Comparison of ENCODE assay signal across 9 mouse cellular contexts in the genomic region with DNA sequence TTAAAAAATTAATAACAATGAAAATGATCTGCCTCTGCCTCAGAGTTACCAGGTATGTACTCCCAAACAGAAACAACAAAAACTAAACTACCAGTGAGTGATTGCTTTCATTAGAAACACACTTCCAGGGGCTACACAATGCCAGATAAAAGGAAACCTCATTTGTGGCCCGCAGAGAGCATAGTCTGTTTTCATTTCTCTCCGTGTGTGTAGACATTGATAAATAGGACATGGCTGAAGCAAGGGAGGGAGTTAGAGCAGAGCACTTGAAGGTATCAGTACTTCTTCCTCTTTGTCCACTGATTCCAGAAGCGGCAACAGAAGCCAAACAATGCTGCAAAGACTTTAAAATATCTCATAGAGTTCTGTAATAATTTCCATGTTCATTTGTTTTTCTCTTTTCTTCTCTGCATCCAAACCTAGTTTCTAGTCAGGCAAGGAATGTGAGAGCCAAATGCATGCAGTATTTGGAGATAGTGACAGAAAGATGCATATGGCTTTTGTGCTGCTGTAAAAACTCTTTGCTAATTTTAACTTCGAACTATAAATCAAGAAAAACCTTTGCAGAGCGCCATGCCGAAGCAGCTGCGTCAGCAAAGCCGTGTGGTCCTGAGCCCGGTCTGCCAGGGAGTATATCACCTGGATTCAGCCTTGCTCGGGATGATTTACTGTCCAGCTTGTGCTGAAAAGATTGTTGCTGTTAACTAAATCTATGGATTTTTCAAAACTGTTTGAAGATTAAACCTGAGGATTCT.
DNase-seq lines count a peak whose midpoint lies in the region; ATAC-seq and TF ChIP-seq lines count a peak whose summit lies in the region.
"Had no signal": no experiment of that assay in that cellular context is flagged by ENCODE, and none has a peak within 500 bp of the region (broad histone marks: within the 10 kb centered on the region; RNA-seq: fewer than 3 reads in every experiment).

No protein-coding gene starts in this region.

- ATAC-seq in hindbrain, embryonic 11.5 days (ENCODE audit: low FRiP score): no peak
- ATAC-seq in hindbrain, embryonic 13.5 days (ENCODE audit: low FRiP score): peak; percentile 62
- ATAC-seq in limb, embryonic 15.5 days (ENCODE audit: insufficient number of reproducible peaks, low FRiP score, low TSS enrichment, low read depth): no peak
- no peak for ATAC-seq in cerebellum, adult (ENCODE audit: insufficient number of reproducible peaks, low FRiP score, low TSS enrichment)
- no peak for ATAC-seq in activated CD4-positive, CD25-positive, alpha-beta regulatory T cell, adult 4 months

- H3K27ac ChIP-seq in hindbrain, embryonic 10.5 days: 0 out of 2 replicates have a peak overlapping the region, but pooled peaks have one; percentile 45
- no peak overlapping the region for H3K27ac ChIP-seq in hindbrain, embryonic 11.5 days (ENCODE audit: low read depth, low read length)
- peak overlapping the region; percentile 84 for H3K27ac ChIP-seq in cortical plate, adult 2 months (ENCODE audit: insufficient read depth, low read length)
- peak overlapping the region; percentile 79 for H3K27ac ChIP-seq in hindbrain, embryonic 13.5 days
- H3K27ac ChIP-seq in limb, embryonic 15.5 days: no peak overlapping the region

- no peak for DNase-seq in hindbrain, embryonic 10.5 days (ENCODE audit: low spot score)
- no peak for DNase-seq in hindbrain, embryonic 11.5 days (ENCODE audit: low spot score)
- DNase-seq: cerebellum, adult 11-12 months; right cerebral cortex, adult 18-20 months had no signal

- no peaks in the 10 kb centered on the region for H3K36me3 ChIP-seq in hindbrain, embryonic 10.5 days
- no peaks in the 10 kb centered on the region for H3K36me3 ChIP-seq in hindbrain, embryonic 11.5 days (ENCODE audit: control insufficient read depth, insufficient read depth, low read length)
- H3K36me3 ChIP-seq in hindbrain, embryonic 13.5 days: no peaks in the 10 kb centered on the region
- no peaks in the 10 kb centered on the region for H3K36me3 ChIP-seq in limb, embryonic 15.5 days

- H3K4me3 ChIP-seq in hindbrain, embryonic 10.5 days: no peak overlapping the region
- no peak overlapping the region for H3K4me3 ChIP-seq in hindbrain, embryonic 11.5 days (ENCODE audit: low read depth, low read length)
- H3K4me3 ChIP-seq in cortical plate, adult 2 months (ENCODE audit: insufficient read depth, low read length): no peak overlapping the region
- H3K4me3 ChIP-seq in hindbrain, embryonic 13.5 days: no peak overlapping the region
- 0 out of 2 replicates have a peak overlapping the region, but pooled peaks have one; percentile 5 for H3K4me3 ChIP-seq in limb, embryonic 15.5 days

- H3K9ac ChIP-seq in hindbrain, embryonic 11.5 days (ENCODE audit: low read depth, low read length): no peak overlapping the region
- H3K9ac ChIP-seq in hindbrain, embryonic 13.5 days: no peak overlapping the region
- no peak overlapping the region for H3K9ac ChIP-seq in limb, embryonic 15.5 days

- no peaks in the 10 kb centered on the region for H3K27me3 ChIP-seq in hindbrain, embryonic 10.5 days (ENCODE audit: insufficient read depth, poor library complexity, severe bottlenecking)
- H3K27me3 ChIP-seq in hindbrain, embryonic 11.5 days (ENCODE audit: control insufficient read depth, insufficient read depth, low read length): no peaks in the 10 kb centered on the region
- no peaks in the 10 kb centered on the region for H3K27me3 ChIP-seq in hindbrain, embryonic 13.5 days
- no peaks in the 10 kb centered on the region for H3K27me3 ChIP-seq in limb, embryonic 15.5 days

- no peak for TF ChIP-seq POLR2A in cortical plate, adult 2 months (IDR thresholded peaks at IDR 0.05; ENCODE audit: extremely low read depth, insufficient read depth, low read length)

- H3K4me2 ChIP-seq in hindbrain, embryonic 11.5 days (replicated peaks; ENCODE audit: low read depth, low read length): no peak overlapping the region
- peak overlapping the region; percentile 23 for H3K4me2 ChIP-seq in hindbrain, embryonic 13.5 days
- H3K4me2 ChIP-seq in limb, embryonic 15.5 days: peak overlapping the region; percentile 33

- no peaks in the 10 kb centered on the region for H3K9me3 ChIP-seq in hindbrain, embryonic 10.5 days
- no peaks in the 10 kb centered on the region for H3K9me3 ChIP-seq in hindbrain, embryonic 11.5 days (ENCODE audit: control insufficient read depth, low read length)
- no peaks in the 10 kb centered on the region for H3K9me3 ChIP-seq in hindbrain, embryonic 13.5 days
- no peaks in the 10 kb centered on the region for H3K9me3 ChIP-seq in limb, embryonic 15.5 days

- peaks cover 10% of the 10 kb centered on the region for H3K4me1 ChIP-seq in hindbrain, embryonic 10.5 days (replicated peaks)
- no peaks in the 10 kb centered on the region for H3K4me1 ChIP-seq in hindbrain, embryonic 11.5 days (replicated peaks; ENCODE audit: control insufficient read depth, insufficient read depth, low read length)
- peaks cover 7% of the 10 kb centered on the region for H3K4me1 ChIP-seq in cortical plate, adult 2 months (ENCODE audit: control insufficient read depth, insufficient read depth, low read length)
- H3K4me1 ChIP-seq in hindbrain, embryonic 13.5 days (replicated peaks): peaks cover 31% of the 10 kb centered on the region
- H3K4me1 ChIP-seq in limb, embryonic 15.5 days: peaks cover 3% of the 10 kb centered on the region; the same call in 1 of the 2 replicates

- no peak for TF ChIP-seq CTCF in cortical plate, adult 2 months (IDR thresholded peaks at IDR 0.05; ENCODE audit: extremely low read depth, insufficient read depth, low read length)

- 81% methylated on average over 10 of the region's 10 CpGs for WGBS in hindbrain, embryonic 10.5 days
- WGBS in hindbrain, embryonic 11.5 days: 65% methylated on average over 10 of the region's 10 CpGs
- WGBS in hindbrain, embryonic 13.5 days: 53% methylated on average over 10 of the region's 10 CpGs
- WGBS in limb, embryonic 15.5 days: 23% methylated on average over 10 of the region's 10 CpGs

Comparison
In these comparisons a context has a peak if more than half of its experiments do, and no peak if none do; other contexts are left out.
1. H3K27ac ChIP-seq: peak in hindbrain, embryonic 10.5 days (single experiment), cortical plate, adult 2 months (single experiment) and hindbrain, embryonic 13.5 days (single experiment); none in hindbrain, embryonic 11.5 days (single experiment) and limb, embryonic 15.5 days (single experiment).